Mouse (Mus musculus) ES-Bruce4 (cell line): ENCODE results near the gene Lyz2. TPM values are rescaled to one million over a fixed set of nuclear protein-coding genes. Genes with fewer than 3 reads are reported as not detected.
A peak's percentile ranks its signal among the peaks of the same experiment; 100 is the strongest.

Experiments used
- H3K27ac ChIP-seq: 2 replicates; pipeline ENCODE4 v1.5.1; 2012; ENCODE audit warnings: low read length, inconsistent platforms; ENCODE audit not compliant: insufficient read depth
- H3K27me3 ChIP-seq: 2 replicates; pipeline ENCODE4 v1.6.1; 2012; ENCODE audit warnings: mild to moderate bottlenecking, low read length, inconsistent platforms; ENCODE audit not compliant: control insufficient read depth, poor library complexity, insufficient read depth, severe bottlenecking
- H3K36me3 ChIP-seq: 2 replicates; pipeline ENCODE4 v1.6.1; 2012; ENCODE audit warnings: inconsistent platforms, mild to moderate bottlenecking, low read length, moderate library complexity; ENCODE audit not compliant: control insufficient read depth, poor library complexity, insufficient read depth, severe bottlenecking
- H3K4me1 ChIP-seq: one replicate; pipeline ENCODE4 v1.8.1; 2011; ENCODE audit warnings: low read length; ENCODE audit not compliant: control insufficient read depth, insufficient read depth
- H3K4me3 ChIP-seq: 2 replicates; pipeline ENCODE4 v1.5.1; 2011; ENCODE audit warnings: low read depth, mild to moderate bottlenecking, low read length
- H3K9ac ChIP-seq: 2 replicates; pipeline ENCODE4 v1.6.1; 2012; ENCODE audit warnings: low read depth, mild to moderate bottlenecking, inconsistent platforms; ENCODE audit not compliant: poor library complexity, severe bottlenecking
- H3K9me3 ChIP-seq: replicated peaks from 2 replicates; pipeline ENCODE4 v1.6.1; 2012; ENCODE audit warnings: mild to moderate bottlenecking, low read length, inconsistent platforms; ENCODE audit not compliant: control insufficient read depth, poor library complexity, insufficient read depth, severe bottlenecking
- CTCF ChIP-seq: IDR thresholded peaks from one replicate; pipeline ENCODE4 v1.8.1; 2011; ENCODE audit warnings: low read depth, low read length
- EP300 ChIP-seq: IDR thresholded peaks from 2 replicates; pipeline ENCODE4 v1.6.1; 2011; ENCODE audit warnings: low read depth, low read length; ENCODE audit not compliant: insufficient read depth
- POLR2A ChIP-seq: IDR thresholded peaks from one replicate; pipeline ENCODE4 v1.8.1; 2011; ENCODE audit warnings: low read length; ENCODE audit not compliant: insufficient read depth
- polyA plus RNA-seq: library from polyadenylated mRNA; stranded (reverse); fragments of >200 nt; gene quantifications from 2 replicates; pipeline ENCODE4 v1.2.4, GENCODE M21; 2011; ENCODE audit warnings: low read depth; ENCODE audit not compliant: missing spikeins, insufficient read depth, insufficient read length

Lyz2 gene
- polyA plus RNA-seq, 1 experiment: not detected

DNA sequence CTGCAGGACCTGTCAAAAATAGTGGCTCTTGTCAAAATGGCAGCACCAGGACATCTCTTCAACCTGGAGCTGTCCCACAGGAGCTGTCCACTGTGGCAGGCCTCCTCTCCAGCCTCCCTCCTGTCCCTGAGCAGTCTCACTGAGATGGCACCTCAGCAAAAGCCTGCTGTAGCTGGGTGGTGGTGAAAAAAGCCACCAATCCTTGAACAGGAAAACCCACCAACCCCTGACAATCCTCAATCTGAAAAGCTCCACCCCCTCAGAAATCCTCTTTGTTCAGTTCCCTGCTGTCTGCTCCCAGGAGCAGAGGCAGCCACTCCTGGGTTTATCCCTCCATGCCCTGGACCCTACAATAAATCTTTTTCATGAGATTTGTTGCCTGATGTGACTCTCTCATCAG, 22.3 kb downstream of the Lyz2 start:
- no peaks in the 10 kb centered on the region for H3K36me3 ChIP-seq
- H3K4me3 ChIP-seq: no peak overlapping the region
- H3K9me3 ChIP-seq: peaks cover 13% of the 10 kb centered on the region
- no peak overlapping the region for H3K27ac ChIP-seq
- H3K9ac ChIP-seq: no peak overlapping the region
- no peaks in the 10 kb centered on the region for H3K27me3 ChIP-seq
- TF ChIP-seq POLR2A (no peak), CTCF (no peak), EP300 (no peak)
- no peaks in the 10 kb centered on the region for H3K4me1 ChIP-seq

DNA sequence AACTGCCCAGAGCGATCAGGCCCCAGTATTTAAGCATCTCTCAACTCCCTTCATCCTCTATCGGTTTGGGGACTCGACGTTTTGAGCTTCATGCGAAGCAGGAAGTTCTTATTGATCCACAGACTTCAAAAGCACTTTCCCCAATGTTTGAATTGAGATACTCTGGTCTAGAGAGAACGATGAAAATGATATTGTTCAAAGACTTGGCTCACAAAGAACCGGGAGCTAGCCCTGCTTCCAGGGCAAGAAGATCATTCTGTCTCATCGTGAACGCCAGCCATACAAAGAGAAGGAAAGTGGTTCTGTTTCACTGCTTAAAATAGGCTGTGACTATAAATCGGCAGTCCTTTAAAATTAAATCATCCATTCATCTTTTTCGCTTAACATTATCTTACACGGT, 43.5 kb downstream of the Lyz2 start, which contains the start of gene 9530003J23Rik:
9530003J23Rik (minus strand) TSS at position 101 of the 400 bp plus-strand sequence.
- H3K36me3 ChIP-seq: no peaks in the 10 kb centered on the region
- H3K27ac ChIP-seq: no peak within 1 kb of the TSS
- no peaks in the 10 kb centered on the region for H3K9me3 ChIP-seq
- no peak for TF ChIP-seq CTCF
- no peak for TF ChIP-seq POLR2A
- no peak for TF ChIP-seq EP300
- no peaks in the 10 kb centered on the region for H3K4me1 ChIP-seq
- no peaks in the 10 kb centered on the region for H3K27me3 ChIP-seq
- no peak within 1 kb of the TSS for H3K4me3 ChIP-seq
- H3K9ac ChIP-seq: no peak within 1 kb of the TSS

- TF ChIP-seq POLR2A: no peak
- no peak for TF ChIP-seq EP300
- no peak for TF ChIP-seq CTCF
- no peak overlapping the region for H3K9ac ChIP-seq
- H3K9me3 ChIP-seq: no peaks in the 10 kb centered on the region
- H3K4me1 ChIP-seq: no peaks in the 10 kb centered on the region
- no peak overlapping the region for H3K27ac ChIP-seq
- no peaks in the 10 kb centered on the region for H3K27me3 ChIP-seq
- no peak overlapping the region for H3K4me3 ChIP-seq
- H3K36me3 ChIP-seq: no peaks in the 10 kb centered on the region
Measured at GRCm38 (mm10) chr10:117235866-117236265, 46.3 kb downstream of the Lyz2 start.

DNA sequence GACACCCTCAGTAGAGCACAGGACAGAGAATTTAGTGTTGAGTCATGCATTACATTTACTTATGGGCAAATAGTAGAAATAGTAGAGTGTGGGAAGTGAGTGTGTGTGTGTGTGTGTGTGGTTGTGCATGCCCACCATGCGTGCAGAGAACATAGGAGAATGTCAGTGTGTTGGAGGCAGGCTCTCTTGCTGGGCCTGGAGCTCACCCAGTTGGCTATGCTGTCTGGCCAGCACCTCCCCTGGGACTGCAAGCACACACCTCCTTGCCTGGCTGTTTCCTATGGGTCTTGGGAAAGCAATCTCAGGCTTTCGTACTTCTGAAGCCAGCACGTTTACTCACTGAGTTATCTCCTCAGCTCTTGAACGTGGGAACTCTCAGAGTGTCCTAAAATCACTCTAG, 47.3 kb downstream of the Lyz2 start:
- Histone ChIP-seq H3K4me1 (no peaks in the 10 kb centered on the region), H3K27ac (no peak overlapping the region), H3K4me3 (no peak overlapping the region), H3K27me3 (no peaks in the 10 kb centered on the region), H3K36me3 (no peaks in the 10 kb centered on the region), H3K9ac (no peak overlapping the region), H3K9me3 (no peaks in the 10 kb centered on the region)
- TF ChIP-seq EP300 (no peak), CTCF (no peak), POLR2A (no peak)

DNA sequence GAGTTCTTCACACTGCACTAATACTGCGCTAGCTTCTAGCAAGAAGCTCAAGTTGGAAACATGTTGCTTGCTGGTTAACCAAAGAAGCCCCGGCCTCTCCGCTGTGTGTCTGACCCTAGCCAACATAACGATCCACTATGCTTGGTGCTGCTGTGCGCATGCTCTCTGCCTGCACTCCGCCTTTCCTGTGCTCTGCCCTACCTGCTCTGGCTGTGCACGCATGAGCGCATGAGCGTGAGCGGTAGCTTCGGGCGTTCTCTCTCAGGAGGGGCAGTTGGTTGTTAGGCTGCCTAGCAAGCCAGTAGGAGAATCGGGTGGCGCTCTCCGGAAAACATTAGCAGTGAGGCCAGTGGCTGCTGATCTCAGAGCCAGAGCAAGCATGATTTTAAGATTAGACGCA, 52.3 kb downstream of the Lyz2 start:
- no peaks in the 10 kb centered on the region for H3K36me3 ChIP-seq
- no peaks in the 10 kb centered on the region for H3K9me3 ChIP-seq
- TF ChIP-seq EP300 (no peak), POLR2A (peak; percentile 63), CTCF (no peak)
- no peak overlapping the region for H3K9ac ChIP-seq
- H3K27ac ChIP-seq: no peak overlapping the region
- H3K4me1 ChIP-seq: no peaks in the 10 kb centered on the region
- no peaks in the 10 kb centered on the region for H3K27me3 ChIP-seq
- H3K4me3 ChIP-seq: no peak overlapping the region

Other genes starting within 250 kb of the Lyz2 start
- gene Lrrc10, start 237.0 kb downstream of the Lyz2 start, polyA plus RNA-seq: not detected in 2 replicates
- 974 and 1,034 TPM in 2 replicates for gene Cct2, start 218.5 kb downstream of the Lyz2 start, polyA plus RNA-seq
- gene Frs2, start 133.8 kb downstream of the Lyz2 start, polyA plus RNA-seq: 43.3 and 49.0 TPM in 2 replicates
- 60.6 and 65.1 TPM in 2 replicates for gene Yeats4, start 57.8 kb downstream of the Lyz2 start, polyA plus RNA-seq
- not detected in 2 replicates for gene 9530003J23Rik, start 43.6 kb downstream of the Lyz2 start, polyA plus RNA-seq
- gene Lyz1, start 10.5 kb upstream of the Lyz2 start, polyA plus RNA-seq: not detected in 2 replicates
- gene Cpsf6, start 97.7 kb upstream of the Lyz2 start, polyA plus RNA-seq: 205 and 225 TPM in 2 replicates